Mouse (Mus musculus): ENCODE measurements around the gene Mfsd4a. TPM values are rescaled to one million over a fixed set of nuclear protein-coding genes. Genes with fewer than 3 reads are reported as not detected.
A peak's percentile ranks its signal among the peaks of the same experiment; 100 is the strongest.

Gene Mfsd4a
- total RNA-seq, 2 experiments from 2014 or later = 73.9 to 77.9 TPM

GRCm38 (mm10) chr1:131990083-131990760, 77.6 kb downstream of the Mfsd4a start:
- no peak overlapping the region for H3K27ac ChIP-seq
- TF ChIP-seq CTCF (conservative IDR thresholded peaks at IDR 0.05) = no peak

GRCm38 (mm10) chr1:131989476-131989875, 78.4 kb downstream of the Mfsd4a start:
- no peak overlapping the region for H3K4me3 ChIP-seq
- TF ChIP-seq CTCF (conservative IDR thresholded peaks at IDR 0.05) = no peak

More at GRCm38 (mm10) chr1:131990083-131990760, 77.6 kb downstream of the Mfsd4a start:
- DNase-seq (ENCODE audit: low spot score in 2 of 2) = no peak
- no peak overlapping the region for H3K4me3 ChIP-seq

GRCm38 (mm10) chr1:131987432-131987831, 80.4 kb downstream of the Mfsd4a start:
- H3K27ac ChIP-seq = no peak overlapping the region
- DNase-seq (ENCODE audit: low spot score in 2 of 2) = no peak
- TF ChIP-seq CTCF (conservative IDR thresholded peaks at IDR 0.05) = no peak
- H3K4me3 ChIP-seq = no peak overlapping the region

More at GRCm38 (mm10) chr1:131989476-131989875, 78.4 kb downstream of the Mfsd4a start:
- no peak for DNase-seq (ENCODE audit: low spot score in 2 of 2)
- H3K27ac ChIP-seq = no peak overlapping the region

- no peak overlapping the region for H3K4me3 ChIP-seq
- H3K27ac ChIP-seq = no peak overlapping the region
- no peak for TF ChIP-seq CTCF (conservative IDR thresholded peaks at IDR 0.05)
- DNase-seq (ENCODE audit: low spot score in 2 of 2) = no peak
Observed at GRCm38 (mm10) chr1:131983806-131984205, 84.1 kb downstream of the Mfsd4a start.

GRCm38 (mm10) chr1:131982907-131983306, 85.0 kb downstream of the Mfsd4a start:
- peak; percentile 99 for TF ChIP-seq CTCF (conservative IDR thresholded peaks at IDR 0.05)
- peak; percentile 58 to 82 for DNase-seq (ENCODE audit: low spot score in 2 of 2)
- Histone ChIP-seq H3K4me3 (no peak overlapping the region), H3K27ac (no peak overlapping the region)

- Histone ChIP-seq H3K27ac (no peak overlapping the region), H3K4me3 (no peak overlapping the region)
- peak; percentile 63 to 76 for DNase-seq (ENCODE audit: low spot score in 2 of 2)
- TF ChIP-seq CTCF (conservative IDR thresholded peaks at IDR 0.05) = peak; percentile 99
Observed at GRCm38 (mm10) chr1:131981378-131982013, 86.4 kb downstream of the Mfsd4a start.

- H3K27ac ChIP-seq = no peak overlapping the region
- H3K4me3 ChIP-seq = no peak overlapping the region
- TF ChIP-seq CTCF (conservative IDR thresholded peaks at IDR 0.05) = no peak
- no peak for DNase-seq (ENCODE audit: low spot score in 2 of 2)
Observed at GRCm38 (mm10) chr1:131980471-131980870, 87.4 kb downstream of the Mfsd4a start.

- H3K4me3 ChIP-seq = no peak overlapping the region
- no peak for DNase-seq (ENCODE audit: low spot score in 2 of 2)
- H3K27ac ChIP-seq = no peak overlapping the region
- TF ChIP-seq CTCF (conservative IDR thresholded peaks at IDR 0.05) = no peak
Observed at GRCm38 (mm10) chr1:131976886-131977285, 91.0 kb downstream of the Mfsd4a start.

- no peak for DNase-seq (ENCODE audit: low spot score in 2 of 2)
- Histone ChIP-seq H3K27ac (no peak overlapping the region), H3K4me3 (no peak overlapping the region)
- no peak for TF ChIP-seq CTCF (conservative IDR thresholded peaks at IDR 0.05)
Observed at GRCm38 (mm10) chr1:131973991-131974390, 93.9 kb downstream of the Mfsd4a start.

Other genes with a start within 250 kb of the Mfsd4a start
- gene Slc41a1, start 240.6 kb downstream of the Mfsd4a start, total RNA-seq (2021) = 10 to 100 TPM; 62.6 to 62.9 TPM
- 1 to 10 TPM; 7.2 to 9.1 TPM for gene Rab29, start 200.8 kb downstream of the Mfsd4a start, total RNA-seq (2021)
- 100 to 1,000 TPM; 159 to 161 TPM for gene Nucks1, start 157.5 kb downstream of the Mfsd4a start, total RNA-seq (2021)
- under 1 TPM; 0.41 to 0.64 TPM for gene Slc45a3, start 105.1 kb downstream of the Mfsd4a start, total RNA-seq (2021)
- 10 to 100 TPM; 51.8 to 59.2 TPM for gene Elk4, start 60.5 kb downstream of the Mfsd4a start, total RNA-seq (2021)
- 10 to 100 TPM; 21.7 to 23.7 TPM for gene Cdk18, start 71.6 kb upstream of the Mfsd4a start, total RNA-seq (2021)
- under 1 TPM; 0.64 to 0.88 TPM for gene Lemd1, start 123.4 kb upstream of the Mfsd4a start, total RNA-seq (2021)
- under 1 TPM; 0.47 to 0.61 TPM for gene AC124108.1, start 123.4 kb upstream of the Mfsd4a start, total RNA-seq (2021)
- not detected for gene Gm10188, start 161.7 kb upstream of the Mfsd4a start, total RNA-seq (2021)
- 1 to 10 TPM; 4.0 to 4.3 TPM for gene Klhdc8a, start 230.6 kb upstream of the Mfsd4a start, total RNA-seq (2021)
- 1 to 10 TPM in 1 of 2 experiments, under 1 TPM in 1; 0.76 to 1.7 TPM for gene Nuak2, start 248.1 kb upstream of the Mfsd4a start, total RNA-seq (2021)

All from layer of hippocampus, adult 2 months (tissue).